Mouse (Mus musculus): ENCODE results near the gene Spag6l. TPM values are rescaled to one million over a fixed set of nuclear protein-coding genes. Genes with fewer than 3 reads are reported as not detected.
A peak's percentile ranks its signal among the peaks of the same experiment; 100 is the strongest.
"Not testable (repeated sequence)": the region's sequence is repeated elsewhere in the genome, so short reads cannot be mapped to it uniquely, and the experiment has no call there.

Gene Spag6l
- polyA plus RNA-seq (2012; rRNA removed): 3.8 and 4.4 TPM in 2 replicates

GRCm38 (mm10) chr16:16828757-16829615, at the start of gene Spag6l:
Gene Spag6l, minus strand, starts transcription at chr16:16829456.
- peak; percentile 10 to 57 for DNase-seq (ENCODE audit: extremely low spot score in 1 of 2, low spot score in 1 of 2)

GRCm38 (mm10) chr16:16879025-16879424, 49.8 kb upstream of the Spag6l start:
- no peak for DNase-seq (ENCODE audit: extremely low spot score in 1 of 2, low spot score in 1 of 2)

- DNase-seq (ENCODE audit: extremely low spot score in 1 of 2, low spot score in 1 of 2): peak; percentile 84 to 95
Measured at GRCm38 (mm10) chr16:16870617-16871331, 41.5 kb upstream of the Spag6l start, which contains the start of the genes Top3b and Vpreb1. Gene Top3b, plus strand, starts transcription at chr16:16870736. Gene Vpreb1, minus strand, starts transcription at chr16:16870843.

GRCm38 (mm10) chr16:16870241-16870616, 41.0 kb upstream of the Spag6l start:
- no peak for DNase-seq (ENCODE audit: extremely low spot score in 1 of 2, low spot score in 1 of 2)

- no peak for DNase-seq (ENCODE audit: extremely low spot score in 1 of 2, low spot score in 1 of 2)
Measured at GRCm38 (mm10) chr16:16865696-16866561, 36.7 kb upstream of the Spag6l start.

GRCm38 (mm10) chr16:16865217-16865616, 36.0 kb upstream of the Spag6l start:
- DNase-seq (ENCODE audit: extremely low spot score in 1 of 2, low spot score in 1 of 2): no peak

GRCm38 (mm10) chr16:16863978-16864377, 34.7 kb upstream of the Spag6l start, which contains the start of gene Igll1:
Gene Igll1, minus strand, starts transcription at chr16:16863985.
- DNase-seq (ENCODE audit: extremely low spot score in 1 of 2, low spot score in 1 of 2): no peak

GRCm38 (mm10) chr16:16862288-16862687, 33.0 kb upstream of the Spag6l start:
- no peak for DNase-seq (ENCODE audit: extremely low spot score in 1 of 2, low spot score in 1 of 2)

- DNase-seq (ENCODE audit: extremely low spot score in 1 of 2, low spot score in 1 of 2): no peak
Measured at GRCm38 (mm10) chr16:16856731-16857476, 27.6 kb upstream of the Spag6l start.

GRCm38 (mm10) chr16:16856054-16856453, 26.8 kb upstream of the Spag6l start:
- DNase-seq (ENCODE audit: extremely low spot score in 1 of 2, low spot score in 1 of 2): not testable (repeated sequence)

GRCm38 (mm10) chr16:16855541-16855940, 26.3 kb upstream of the Spag6l start:
- peak in 1 of 2 experiments; percentile 31 for DNase-seq (ENCODE audit: extremely low spot score in 1 of 2, low spot score in 1 of 2)

- DNase-seq (ENCODE audit: extremely low spot score in 1 of 2, low spot score in 1 of 2): peak in 1 of 2 experiments; percentile 62
Measured at GRCm38 (mm10) chr16:16854836-16855235, 25.6 kb upstream of the Spag6l start.

- DNase-seq (ENCODE audit: extremely low spot score in 1 of 2, low spot score in 1 of 2): no peak
Measured at GRCm38 (mm10) chr16:16852411-16852810, 23.2 kb upstream of the Spag6l start.

GRCm38 (mm10) chr16:16849196-16849595, 19.9 kb upstream of the Spag6l start:
- no peak for DNase-seq (ENCODE audit: extremely low spot score in 1 of 2, low spot score in 1 of 2)

- DNase-seq (ENCODE audit: extremely low spot score in 1 of 2, low spot score in 1 of 2): no peak
Measured at GRCm38 (mm10) chr16:16829671-16830070, 415 bp upstream of the Spag6l start.

- DNase-seq (ENCODE audit: extremely low spot score in 1 of 2, low spot score in 1 of 2): no peak
Measured at GRCm38 (mm10) chr16:16826223-16826622, 3.0 kb downstream of the Spag6l start.

GRCm38 (mm10) chr16:16825476-16825875, 3.8 kb downstream of the Spag6l start:
- no peak for DNase-seq (ENCODE audit: extremely low spot score in 1 of 2, low spot score in 1 of 2)

- DNase-seq (ENCODE audit: extremely low spot score in 1 of 2, low spot score in 1 of 2): no peak
Measured at GRCm38 (mm10) chr16:16806325-16806724, 22.9 kb downstream of the Spag6l start.

Data from frontal cortex, adult 2 months (tissue).